Mouse (Mus musculus) kidney, postnatal 4 days (tissue): ENCODE data around the gene Rars2.
"Not testable (repeated sequence)": the region's sequence is repeated elsewhere in the genome, so short reads cannot be mapped to it uniquely, and the experiment has no call there.

Experiments
- DNase-seq, 2 experiments: peaks; one replicate each; pipeline ENCODE4 v3.0.0; 2021; ENCODE audit warnings: mixed read lengths in 2 of 2

The Rars2 gene

GRCm38 (mm10) chr4:34614630-34615094 lies at the start of gene Rars2, which contains the start of gene Orc3:
Rars2 (plus strand) TSS chr4:34614957.
Orc3 (minus strand) TSS chr4:34614944.
- DNase-seq, result peak; percentile 94 to 96

DNA sequence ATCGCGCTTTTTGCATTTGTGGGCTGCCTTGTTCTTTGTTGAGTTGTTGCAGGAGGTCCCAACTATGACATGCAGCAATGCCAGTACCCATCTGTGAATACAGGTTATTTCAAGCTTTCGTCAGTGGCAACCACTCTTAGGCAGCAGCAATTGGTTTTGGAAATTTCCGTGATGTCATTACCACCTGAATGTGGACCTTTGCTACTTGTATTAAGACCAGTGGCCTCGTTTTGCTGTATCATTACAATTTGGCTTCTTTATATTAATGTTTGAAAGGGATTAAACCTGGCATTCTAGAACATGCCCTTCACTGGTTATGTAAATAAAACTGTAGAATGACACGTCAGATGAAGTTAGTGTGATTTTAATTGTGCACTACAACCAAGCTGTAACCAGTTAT lies 48.5 kb upstream of the Rars2 start:
- DNase-seq, result no peak

DNA sequence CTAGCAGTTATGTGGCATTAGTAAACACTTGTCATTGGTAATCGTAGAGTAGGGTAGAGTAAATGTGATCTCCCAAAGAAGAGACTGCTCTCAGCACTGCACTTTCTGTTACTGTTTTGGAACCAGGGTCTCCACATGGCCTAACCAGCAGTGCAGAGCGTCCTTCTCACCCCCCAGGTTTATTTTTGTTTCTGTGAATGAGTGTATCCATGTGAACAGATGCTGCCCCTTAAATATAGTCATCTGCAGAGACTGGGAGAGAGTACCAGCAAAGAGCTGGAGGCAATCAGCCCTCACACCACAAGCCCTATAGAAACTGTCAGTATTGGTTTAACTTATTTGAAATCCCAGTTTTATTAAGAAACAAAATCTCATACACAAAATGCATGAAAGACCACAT lies 41.9 kb upstream of the Rars2 start:
- no peak for DNase-seq

GRCm38 (mm10) chr4:34577028-34577427 lies 37.7 kb upstream of the Rars2 start:
- no peak for DNase-seq

GRCm38 (mm10) chr4:34579215-34579614 lies 35.5 kb upstream of the Rars2 start:
- DNase-seq, result no peak

GRCm38 (mm10) chr4:34581489-34581888 lies 33.3 kb upstream of the Rars2 start:
- not testable (repeated sequence) for DNase-seq

- no peak for DNase-seq
Measured at GRCm38 (mm10) chr4:34581990-34582389, 32.8 kb upstream of the Rars2 start.

DNA sequence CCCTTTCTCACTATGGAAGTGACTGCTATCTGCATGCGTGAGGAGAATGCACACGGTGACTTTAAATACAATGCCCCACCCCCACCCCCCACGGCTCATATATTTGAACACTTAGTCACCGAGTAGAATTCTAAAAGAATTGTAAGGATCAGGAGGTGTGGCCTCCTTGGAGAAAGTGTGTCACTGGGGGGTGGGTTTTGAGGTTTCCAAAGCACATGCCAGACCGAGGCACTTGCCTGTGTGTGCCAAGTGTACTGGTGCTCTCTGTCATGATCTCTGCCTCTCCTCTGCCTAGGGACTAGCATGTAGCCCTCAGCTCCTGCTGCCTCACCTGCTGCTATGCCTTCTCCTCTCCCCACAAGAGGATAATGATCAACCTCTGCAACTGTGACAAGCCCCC lies 32.3 kb upstream of the Rars2 start:
- no peak for DNase-seq

DNA sequence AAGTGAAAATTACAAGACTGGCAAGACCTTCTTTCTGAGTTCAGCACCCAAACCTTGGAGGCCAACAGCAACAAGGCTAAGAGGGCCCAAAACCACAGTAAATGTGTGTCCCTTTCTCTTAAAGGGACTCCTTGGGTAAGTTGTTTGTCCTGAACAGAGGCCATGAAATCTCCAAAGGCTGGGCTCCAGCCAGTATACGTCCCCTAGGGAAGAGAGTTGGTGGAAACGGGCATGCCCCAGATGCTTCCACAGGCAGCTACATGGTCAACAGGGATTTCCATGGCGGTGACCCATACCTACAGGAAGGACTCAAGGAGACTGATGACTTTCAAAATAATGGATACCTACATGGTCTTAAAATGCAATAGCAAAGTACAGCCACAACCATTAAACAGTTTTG lies 31.3 kb upstream of the Rars2 start:
- DNase-seq, result no peak

DNA sequence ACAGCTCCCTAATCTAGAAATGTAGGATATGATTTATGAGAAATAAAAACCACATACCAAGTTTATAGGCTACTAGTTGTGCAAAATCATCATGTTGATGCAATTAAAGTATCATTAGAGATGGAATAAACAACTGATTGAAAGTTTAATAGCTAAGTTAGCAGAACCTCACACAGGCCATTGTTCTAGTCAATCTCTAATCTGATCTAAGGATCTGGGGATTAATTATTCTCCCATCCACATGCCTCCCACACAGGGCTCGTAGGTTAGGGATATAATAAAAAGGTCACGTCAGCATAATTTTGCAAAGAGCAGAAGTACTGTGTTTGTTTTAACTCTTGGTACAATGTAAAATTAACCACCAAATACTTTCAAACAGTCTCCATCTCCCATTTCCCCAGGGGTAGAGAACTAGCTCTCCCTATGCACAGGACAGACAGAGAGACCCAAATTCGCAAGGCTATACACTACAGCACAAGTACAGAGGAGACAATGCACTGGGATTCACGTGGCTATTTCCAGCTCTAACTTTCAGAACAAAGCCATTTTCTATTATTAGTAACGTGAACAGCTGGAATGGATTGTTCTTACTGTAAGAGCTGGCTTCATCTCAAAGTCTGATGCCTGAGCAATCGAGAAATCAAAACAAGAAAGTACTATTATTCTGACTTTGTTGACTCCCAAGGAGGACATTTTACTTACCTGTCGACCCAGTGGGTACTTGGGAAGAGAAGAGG lies 29.7 kb upstream of the Rars2 start:
- DNase-seq, result no peak

DNA sequence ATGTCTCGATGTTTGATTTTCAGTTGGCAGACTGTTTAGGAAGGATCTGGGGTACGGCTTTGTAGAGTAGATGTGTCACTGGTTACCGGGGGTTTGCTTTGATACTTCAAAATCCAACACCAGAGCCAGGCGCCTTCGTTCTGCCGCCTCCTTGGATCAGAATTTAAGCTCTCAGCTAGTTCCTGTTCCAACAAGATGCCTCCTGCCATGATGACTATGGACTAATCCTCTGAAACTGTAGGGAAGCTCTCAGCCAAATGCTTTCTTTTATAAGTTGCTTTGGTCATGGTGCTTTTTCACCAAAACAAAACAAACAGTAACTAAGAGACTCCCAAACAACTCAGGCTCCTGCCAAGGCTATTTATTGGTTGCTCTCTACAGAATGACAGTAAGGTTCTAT lies 11.6 kb upstream of the Rars2 start:
- DNase-seq, result no peak

GRCm38 (mm10) chr4:34606658-34607057 lies 8.1 kb upstream of the Rars2 start:
- DNase-seq, result no peak

GRCm38 (mm10) chr4:34613571-34614145 lies 1.1 kb upstream of the Rars2 start:
- peak; percentile 37 to 58 for DNase-seq

DNA sequence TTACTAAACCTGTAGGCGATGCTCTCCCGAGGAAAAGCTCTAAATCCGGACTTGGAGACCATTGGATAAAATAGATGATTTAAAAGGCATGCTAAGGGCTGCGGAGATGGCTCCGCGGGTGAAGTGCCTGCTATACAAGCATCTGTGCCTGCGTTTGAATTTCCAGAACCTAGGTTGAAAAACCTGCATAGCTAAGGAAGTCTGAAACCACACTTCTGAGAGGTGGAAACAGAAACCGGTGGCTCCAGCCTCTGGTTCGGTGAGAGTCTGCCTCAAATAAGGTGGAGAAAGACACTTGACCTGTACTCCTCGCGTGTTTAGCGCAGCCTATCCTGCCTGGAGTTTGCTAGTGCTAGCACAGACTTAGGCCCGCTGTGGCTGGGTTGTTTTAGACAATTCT lies 546 bp downstream of the Rars2 start:
- DNase-seq, result peak; percentile 10 to 35

DNA sequence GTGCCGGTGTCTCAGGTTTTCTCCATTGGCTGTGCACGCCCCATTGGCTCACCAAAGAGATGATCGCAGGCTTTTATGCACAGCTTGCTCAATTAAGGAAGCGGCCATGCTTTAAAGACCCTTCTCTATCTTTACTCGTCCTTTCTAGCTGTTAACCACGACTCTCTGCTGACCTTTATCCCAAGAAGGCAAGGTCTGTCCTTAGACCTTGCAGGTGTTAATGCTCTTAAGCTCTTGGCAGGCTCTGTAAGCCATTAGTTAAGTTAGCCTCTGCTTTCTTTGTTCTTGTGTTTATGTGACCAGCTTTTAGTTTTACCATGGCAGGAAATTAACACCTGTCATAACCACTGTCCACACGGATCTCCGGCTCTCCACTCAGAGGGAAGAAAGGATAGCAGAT lies 1.4 kb downstream of the Rars2 start:
- DNase-seq, result no peak

DNA sequence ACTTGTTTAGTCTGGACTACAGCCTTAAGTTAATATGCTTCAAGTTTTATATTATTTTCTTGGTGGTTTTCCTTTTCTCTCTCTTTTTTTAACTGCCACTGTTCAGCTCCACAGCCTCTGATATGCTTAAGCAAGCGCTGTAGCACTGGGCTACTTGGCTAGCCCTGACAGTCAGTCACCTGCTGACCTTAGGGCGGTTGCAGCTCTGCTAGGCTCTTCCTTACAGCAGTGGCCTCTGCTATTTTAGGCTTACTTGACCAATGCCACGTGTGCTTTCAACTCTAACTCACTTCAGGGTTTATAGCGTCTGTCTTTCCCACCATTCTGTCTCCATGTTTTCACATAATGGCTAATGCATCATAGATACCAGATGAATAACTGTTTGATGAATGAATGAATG lies 10.8 kb downstream of the Rars2 start:
- no peak for DNase-seq

- DNase-seq, result no peak
Measured at GRCm38 (mm10) chr4:34626401-34626800, 11.6 kb downstream of the Rars2 start.

DNA sequence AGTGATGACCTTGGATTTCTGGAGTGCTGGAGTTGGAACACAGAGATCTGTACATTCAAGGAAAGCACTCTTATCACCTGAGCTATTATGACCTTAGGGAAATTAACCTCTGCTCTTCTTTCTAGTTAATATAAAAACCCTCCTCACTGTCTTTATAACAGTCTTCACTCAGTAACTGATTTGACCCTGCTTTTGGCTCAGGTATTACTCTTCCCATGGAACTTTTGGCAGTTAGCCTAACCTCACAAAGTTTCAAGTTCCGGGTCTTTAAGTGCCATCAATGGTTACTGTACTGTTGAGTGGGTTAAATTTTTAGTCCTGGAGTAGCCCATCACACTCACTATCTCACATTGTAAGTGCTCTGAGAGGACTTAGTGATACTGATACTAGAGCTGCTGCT lies 15.2 kb downstream of the Rars2 start:
- no peak for DNase-seq

DNA sequence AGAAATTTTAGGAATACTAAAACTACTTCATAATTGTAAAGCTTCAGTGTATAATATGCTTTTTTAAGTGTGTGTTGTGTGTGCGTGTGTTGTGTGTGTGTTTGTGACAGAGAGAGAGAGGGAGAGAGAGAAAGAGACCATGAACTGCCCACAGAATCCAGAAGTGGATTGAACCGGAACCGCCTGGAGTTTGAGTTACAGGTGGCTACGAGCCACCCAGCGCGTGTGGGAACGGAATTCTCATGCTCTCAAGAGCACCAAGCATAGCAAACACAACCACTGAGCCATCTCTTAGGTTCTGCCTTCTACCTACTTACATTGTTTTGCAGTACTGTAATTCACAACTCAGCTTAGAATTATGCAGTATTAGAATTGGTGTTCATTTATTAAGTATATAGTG lies 19.4 kb downstream of the Rars2 start:
- DNase-seq, result peak; percentile 36 to 68

DNA sequence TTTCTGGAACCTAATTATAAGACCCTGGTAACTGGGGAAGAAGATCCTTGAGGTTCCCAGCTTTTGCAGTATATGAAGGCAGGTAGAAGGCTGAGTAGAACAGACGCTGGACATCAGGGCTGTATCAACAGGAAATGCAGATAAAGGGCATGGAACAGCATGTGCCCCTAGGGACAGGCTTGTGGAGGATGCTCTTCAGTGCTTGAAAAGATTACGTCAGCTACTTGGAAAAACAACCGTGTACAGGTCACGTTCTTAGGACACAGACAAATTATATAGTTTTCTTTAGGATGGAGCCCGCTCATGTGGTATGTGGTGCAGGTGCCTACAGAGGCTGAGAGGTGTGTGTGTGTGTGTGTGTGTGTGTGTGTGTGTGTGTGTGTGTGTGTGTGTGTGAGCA lies 21.3 kb downstream of the Rars2 start:
- no peak for DNase-seq

DNA sequence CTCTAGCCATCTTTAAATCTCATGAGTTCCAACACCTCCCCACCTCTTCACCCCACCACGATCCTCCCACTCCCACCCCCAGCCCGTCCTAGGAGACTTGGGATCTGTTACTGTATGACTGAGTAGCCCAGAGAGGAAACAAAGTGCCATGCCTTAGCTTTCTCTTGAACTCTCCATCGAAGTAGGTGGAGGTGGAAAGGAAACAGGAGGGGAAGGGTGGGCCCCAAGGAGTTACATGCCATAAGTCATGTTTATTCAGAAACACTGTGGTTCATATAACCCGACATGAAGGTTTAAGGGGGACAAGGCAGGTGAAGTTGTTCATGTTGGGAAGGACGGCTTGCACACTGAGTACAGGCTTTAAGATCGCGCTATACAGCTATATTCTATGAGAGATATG lies 22.6 kb downstream of the Rars2 start:
- no peak for DNase-seq

DNA sequence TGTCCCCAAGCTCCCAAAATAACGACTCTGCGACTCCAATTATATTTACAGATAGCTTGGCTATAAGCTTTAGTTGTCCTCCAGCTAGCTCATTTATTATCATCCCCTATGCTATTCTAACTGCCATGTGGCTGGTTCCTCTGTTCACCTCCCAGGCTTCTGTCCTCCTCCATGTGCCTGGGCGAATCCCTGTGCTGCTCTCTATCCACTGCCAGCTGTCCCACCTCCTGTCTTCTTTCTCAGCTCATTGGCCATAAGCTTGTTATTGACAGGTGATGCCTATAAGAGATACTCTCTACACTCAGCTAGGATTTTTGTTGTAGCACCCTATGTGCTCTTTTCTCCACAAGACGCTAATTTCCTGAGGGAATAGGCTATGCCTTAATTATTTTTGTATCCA lies 23.1 kb downstream of the Rars2 start:
- DNase-seq, result no peak

DNA sequence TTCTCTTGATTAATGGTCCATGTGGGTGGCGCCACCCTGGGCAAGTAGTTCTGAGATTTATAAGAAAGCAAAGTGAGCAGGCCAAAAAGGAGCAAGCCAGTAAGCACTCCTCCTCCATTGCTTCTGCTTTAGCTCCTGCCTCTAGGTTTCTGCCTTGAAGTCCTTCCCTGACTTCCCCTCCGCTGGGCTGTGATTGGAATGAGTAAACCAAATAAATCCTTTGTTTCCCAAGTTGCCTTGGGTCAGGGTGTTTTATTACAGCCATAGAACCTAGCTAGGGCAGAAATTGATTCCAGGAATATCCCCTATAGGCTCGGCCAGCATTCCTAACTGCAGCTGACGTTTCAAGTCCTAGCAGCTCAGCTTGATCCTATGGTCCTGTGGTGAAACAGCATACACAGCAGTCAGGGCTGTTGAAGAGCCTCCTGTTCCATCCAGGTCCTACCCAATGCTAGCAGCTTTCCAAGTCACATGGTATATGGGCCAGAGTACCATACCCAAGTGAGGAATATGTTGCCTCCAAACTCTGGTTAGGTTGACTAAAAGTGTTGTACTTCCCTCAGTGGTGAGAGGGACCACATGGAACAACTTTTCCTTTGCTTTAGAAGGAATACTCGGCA lies 25.1 kb downstream of the Rars2 start:
- DNase-seq, result no peak

DNA sequence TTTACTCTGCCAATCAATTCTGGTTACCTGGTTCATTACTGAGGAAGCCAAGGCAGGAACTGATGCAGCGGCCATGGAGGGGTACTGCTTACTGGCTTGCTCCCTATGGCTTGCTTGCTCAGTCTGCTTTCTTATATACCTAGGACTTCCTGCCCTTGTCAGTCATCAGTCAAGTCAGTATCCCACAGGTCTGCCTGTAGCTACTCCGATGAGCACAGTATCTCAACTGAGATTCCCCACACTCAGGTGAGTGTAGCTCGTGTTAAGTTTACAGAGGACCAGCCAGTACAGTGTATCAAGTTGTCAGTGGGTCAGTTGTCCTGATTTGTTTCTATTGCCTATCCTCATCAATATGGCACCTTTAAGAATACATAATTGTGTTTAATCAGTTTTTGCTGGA lies 26.0 kb downstream of the Rars2 start:
- DNase-seq, result no peak
